Mouse (Mus musculus): ENCODE measurements around the gene Gemin5.

The Gemin5 gene

DNA sequence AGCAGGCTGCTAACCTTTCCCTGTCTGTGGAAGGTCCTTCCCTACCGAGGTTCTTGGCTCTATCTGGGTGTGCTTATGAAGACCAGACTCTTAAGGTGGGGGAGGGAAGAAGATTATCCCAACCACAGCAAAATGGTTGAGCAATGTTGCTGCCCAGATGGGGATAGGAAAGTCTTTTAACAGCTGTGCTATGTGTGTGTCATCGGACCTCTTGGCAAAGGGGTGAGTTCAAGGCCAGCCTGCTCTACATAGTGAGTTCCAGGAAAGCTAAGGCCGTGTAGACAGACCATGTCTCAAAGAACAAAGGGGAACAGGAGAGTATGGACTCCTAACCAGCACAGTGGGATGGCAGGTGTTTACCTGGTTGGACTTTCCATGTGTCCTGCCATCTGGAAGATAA, 95.4 kb downstream of the Gemin5 start:
- no peak for DNase-seq (ENCODE audit: extremely low read depth, low read depth)

Measured in MEL-GATA-1-ER (cell line).